Mouse (Mus musculus) forebrain, embryonic 11.5 days (tissue): ENCODE results near the gene Alyref. TPM values are rescaled to one million over a fixed set of nuclear protein-coding genes. Genes with fewer than 3 reads are reported as not detected.

Experiments
- microRNA-seq: library from miRNA; unstranded; fragments of <30 nt; microRNA quantifications from one replicate; pipeline ENCODE4, GENCODE M21; 2016; ENCODE audit not compliant: insufficient number of aligned reads
- polyA plus RNA-seq: library from polyadenylated mRNA; unstranded; fragments of >200 nt; fragmentation: Nextera tagmentation; extraction: Ambion mirVana; gene quantifications from 2 replicates; pipeline ENCODE4 v1.2.1, GENCODE M21; 2014

Alyref gene
- polyA plus RNA-seq, 1 experiment from 2014 or later, result 808 TPM

Small RNA genes lying within 50 kb of the gene (microRNA-seq; reads per million reads assigned to microRNA genes)
- gene Mir6936, result 5.0 reads per million

Other genes with a start within 250 kb of the Alyref start
- gene Actg1, start 249.8 kb downstream of the Alyref start, polyA plus RNA-seq, result 2,808 and 3,088 TPM in 2 replicates
- gene Fscn2, start 236.8 kb downstream of the Alyref start, polyA plus RNA-seq, result 1.0 TPM in 1 of 2 replicates, not detected in the other
- gene Faap100, start 219.6 kb downstream of the Alyref start, polyA plus RNA-seq, result 33.8 and 39.8 TPM in 2 replicates
- gene Nploc4, start 160.7 kb downstream of the Alyref start, polyA plus RNA-seq, result 52.4 and 56.4 TPM in 2 replicates
- gene Tspan10, start 155.7 kb downstream of the Alyref start, polyA plus RNA-seq, result 0.19 TPM in 1 of 2 replicates, not detected in the other
- gene Pde6g, start 144.9 kb downstream of the Alyref start, polyA plus RNA-seq, result 0.21 and 0.59 TPM in 2 replicates
- gene Oxld1, start 140.3 kb downstream of the Alyref start, polyA plus RNA-seq, result 11.3 and 11.6 TPM in 2 replicates
- 30.3 and 33.8 TPM in 2 replicates for gene Ccdc137, start 140.2 kb downstream of the Alyref start, polyA plus RNA-seq
- gene Arl16, start 130.8 kb downstream of the Alyref start, polyA plus RNA-seq, result 50.1 and 54.2 TPM in 2 replicates
- 152 and 160 TPM in 2 replicates for gene Mrpl12, start 113.8 kb downstream of the Alyref start, polyA plus RNA-seq
- 50.9 and 57.5 TPM in 2 replicates for gene Slc25a10, start 106.5 kb downstream of the Alyref start, polyA plus RNA-seq
- gene Gcgr, start 67.7 kb downstream of the Alyref start, polyA plus RNA-seq, result 0.35 TPM in 1 of 2 replicates, not detected in the other
- 213 and 247 TPM in 2 replicates for gene Mcrip1, start 48.6 kb downstream of the Alyref start, polyA plus RNA-seq
- not detected in 2 replicates for gene Ppp1r27, start 47.2 kb downstream of the Alyref start, polyA plus RNA-seq
- 439 and 476 TPM in 2 replicates for gene P4hb, start 25.1 kb downstream of the Alyref start, polyA plus RNA-seq
- gene Arhgdia, start 16.7 kb downstream of the Alyref start, polyA plus RNA-seq, result 621 and 667 TPM in 2 replicates
- 200 and 217 TPM in 2 replicates for gene Anapc11, start 56 bp upstream of the Alyref start, polyA plus RNA-seq
- not detected in 2 replicates for gene Npb, start 10.1 kb upstream of the Alyref start, polyA plus RNA-seq
- 126 and 134 TPM in 2 replicates for gene Pcyt2, start 19.6 kb upstream of the Alyref start, polyA plus RNA-seq
- 37.8 and 41.1 TPM in 2 replicates for gene Sirt7, start 26.9 kb upstream of the Alyref start, polyA plus RNA-seq
- 25.5 and 26.4 TPM in 2 replicates for gene Mafg, start 35.2 kb upstream of the Alyref start, polyA plus RNA-seq
- 33.7 and 36.9 TPM in 2 replicates for gene Pycr1, start 45.4 kb upstream of the Alyref start, polyA plus RNA-seq
- gene Myadml2, start 49.8 kb upstream of the Alyref start, polyA plus RNA-seq, result 0.51 TPM in 1 of 2 replicates, not detected in the other
- 0.61 and 1.3 TPM in 2 replicates for gene Notum, start 62.8 kb upstream of the Alyref start, polyA plus RNA-seq
- 129 and 133 TPM in 2 replicates for gene Aspscr1, start 74.6 kb upstream of the Alyref start, polyA plus RNA-seq
- gene Cenpx, start 115.4 kb upstream of the Alyref start, polyA plus RNA-seq, result 121 and 130 TPM in 2 replicates
- 53.3 and 54.4 TPM in 2 replicates for gene Lrrc45, start 115.6 kb upstream of the Alyref start, polyA plus RNA-seq
- 7.5 and 10.6 TPM in 2 replicates for gene Rac3, start 123.1 kb upstream of the Alyref start, polyA plus RNA-seq
- gene Dcxr, start 128.9 kb upstream of the Alyref start, polyA plus RNA-seq, result 10.8 and 11.8 TPM in 2 replicates
- 1.8 TPM in 1 of 2 replicates, not detected in the other for gene Cbr2, start 133.7 kb upstream of the Alyref start, polyA plus RNA-seq
- 7.6 and 8.3 TPM in 2 replicates for gene Hmga1b, start 164.4 kb upstream of the Alyref start, polyA plus RNA-seq
- 45.4 and 48.3 TPM in 2 replicates for gene Rfng, start 185.8 kb upstream of the Alyref start, polyA plus RNA-seq
- 271 and 304 TPM in 2 replicates for gene Gps1, start 185.9 kb upstream of the Alyref start, polyA plus RNA-seq
- 71.7 and 80.3 TPM in 2 replicates for gene Dus1l, start 198.0 kb upstream of the Alyref start, polyA plus RNA-seq
- gene Fasn, start 226.2 kb upstream of the Alyref start, polyA plus RNA-seq, result 139 and 140 TPM in 2 replicates